Mouse (Mus musculus): ENCODE measurements around the gene Arl15. TPM values are rescaled to one million over a fixed set of nuclear protein-coding genes. Genes with fewer than 3 reads are reported as not detected.

Arl15 gene
- polyA plus RNA-seq, 1 experiment from 2014 or later: 11.8 TPM

DNA sequence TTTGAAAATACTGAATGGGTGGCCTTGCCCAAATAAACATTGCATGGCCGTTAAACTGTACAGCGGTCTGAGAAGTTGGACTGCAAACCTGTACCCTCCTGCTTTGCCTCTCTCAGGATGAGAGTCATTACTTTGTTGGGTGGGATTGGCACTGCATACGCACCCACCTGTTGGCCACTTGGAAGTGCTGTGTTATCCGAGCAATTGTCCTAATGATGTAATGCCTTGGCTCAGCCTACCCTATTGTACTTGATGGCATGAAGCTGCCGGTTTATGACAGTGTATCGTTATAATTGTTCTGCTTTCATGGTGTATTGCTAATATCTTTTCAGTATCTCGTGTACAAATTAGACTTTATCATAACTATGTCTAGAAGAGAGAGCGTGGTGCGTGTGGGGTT, 103.6 kb downstream of the Arl15 start:
- H3K4me3 ChIP-seq (ENCODE audit: low read depth, low read length): no peak overlapping the region
- no peaks in the 10 kb centered on the region for H3K9me3 ChIP-seq (ENCODE audit: low read depth, low read length)
- H3K27ac ChIP-seq (ENCODE audit: low read depth): no peak overlapping the region
- no peaks in the 10 kb centered on the region for H3K27me3 ChIP-seq (ENCODE audit: insufficient read depth, low read length)
- no peak overlapping the region for H3K9ac ChIP-seq
- no peaks in the 10 kb centered on the region for H3K36me3 ChIP-seq (ENCODE audit: insufficient read depth)
- H3K4me2 ChIP-seq: no peak overlapping the region
- 70% methylated on average over 9 of the region's 9 CpGs for WGBS
- no peaks in the 10 kb centered on the region for H3K4me1 ChIP-seq (ENCODE audit: insufficient read depth)
- no peak for DNase-seq
- ATAC-seq (ENCODE audit: insufficient read depth): no peak
- TF ChIP-seq CTCF (IDR thresholded peaks at IDR 0.05; ENCODE audit: low read depth): no peak

DNA sequence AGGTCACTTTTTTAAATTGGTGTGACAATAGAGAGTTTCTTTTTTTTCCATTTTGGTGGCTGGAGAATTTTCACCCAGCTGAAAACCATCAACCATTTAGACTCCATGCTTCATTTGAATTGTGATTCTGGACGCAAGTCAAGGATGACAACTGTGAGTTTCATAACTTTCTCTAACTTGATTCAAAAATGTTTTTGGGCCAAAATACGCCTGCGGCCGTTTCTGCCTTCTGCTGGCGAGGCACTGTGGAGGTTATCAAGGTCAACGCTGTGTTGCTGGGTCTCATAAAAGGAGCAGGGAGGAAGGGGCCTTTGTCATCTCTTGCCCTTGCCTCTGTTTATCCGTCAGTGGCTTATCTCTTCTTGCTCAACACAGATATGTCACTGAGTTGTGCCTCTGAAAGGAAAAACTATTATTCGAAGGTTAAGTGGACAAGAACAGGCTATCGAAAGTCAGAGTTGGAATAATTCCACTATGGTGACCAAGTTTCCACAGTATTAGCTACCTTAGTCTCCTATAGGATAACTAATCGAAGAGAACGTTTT, 106.8 kb downstream of the Arl15 start:
- no peak overlapping the region for H3K9ac ChIP-seq
- ATAC-seq (ENCODE audit: insufficient read depth) (no peak), DNase-seq (peak; percentile 19)
- TF ChIP-seq CTCF (IDR thresholded peaks at IDR 0.05; ENCODE audit: low read depth): no peak
- no peaks in the 10 kb centered on the region for H3K36me3 ChIP-seq (ENCODE audit: insufficient read depth)
- WGBS: 56% methylated on average over 11 of the region's 11 CpGs
- no peak overlapping the region for H3K4me2 ChIP-seq
- H3K4me1 ChIP-seq (ENCODE audit: insufficient read depth): no peaks in the 10 kb centered on the region
- no peak overlapping the region for H3K4me3 ChIP-seq (ENCODE audit: low read depth, low read length)
- no peak overlapping the region for H3K27ac ChIP-seq (ENCODE audit: low read depth)
- H3K9me3 ChIP-seq (ENCODE audit: low read depth, low read length): no peaks in the 10 kb centered on the region
- H3K27me3 ChIP-seq (ENCODE audit: insufficient read depth, low read length): no peaks in the 10 kb centered on the region

DNA sequence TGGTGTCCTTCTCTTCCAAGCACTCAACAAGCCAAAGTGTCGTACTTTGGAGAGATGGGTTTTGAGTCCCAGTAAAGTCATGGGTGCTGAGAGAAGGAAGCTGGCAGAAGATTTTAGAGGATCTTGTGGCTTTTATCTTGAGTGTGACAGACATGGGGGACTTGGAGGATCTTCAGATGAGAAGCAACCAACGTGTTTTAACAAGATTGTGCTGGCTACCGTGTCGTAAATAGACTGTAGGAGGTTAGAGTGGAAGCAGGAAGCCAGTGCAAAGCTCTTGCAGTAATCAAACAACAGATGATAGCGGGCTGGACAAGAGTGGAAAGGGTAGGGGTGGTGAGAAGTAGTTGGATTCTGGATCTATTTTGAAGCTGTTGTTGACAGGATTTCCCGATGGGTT, 109.0 kb downstream of the Arl15 start:
- Histone ChIP-seq H3K4me3 (ENCODE audit: low read depth, low read length) (no peak overlapping the region), H3K4me2 (no peak overlapping the region)

DNA sequence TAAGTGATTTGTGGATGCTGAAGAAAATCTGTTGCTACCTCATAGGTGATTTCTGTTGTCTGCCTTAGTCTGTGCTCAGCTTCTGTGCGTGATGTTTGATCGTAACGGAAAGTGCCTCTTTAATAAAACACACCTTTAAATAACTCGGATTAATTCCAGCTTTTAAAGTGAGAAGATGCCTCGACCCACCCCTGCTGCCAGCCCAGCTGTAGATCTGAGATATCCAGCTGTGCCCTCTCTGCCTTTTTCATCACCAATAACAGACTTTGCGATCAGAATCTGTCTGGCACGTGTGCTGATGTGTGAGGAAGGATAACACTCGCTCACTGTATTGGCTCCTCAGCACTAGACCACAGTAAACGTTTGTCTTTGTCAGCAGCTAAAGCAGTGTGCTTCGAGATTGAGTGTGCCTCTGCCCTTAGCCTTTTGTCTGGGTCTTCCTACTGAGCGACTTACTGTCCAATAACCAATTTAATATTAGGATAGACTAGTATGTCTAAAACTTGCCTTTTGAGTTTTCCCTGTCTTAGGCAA, 117.7 kb downstream of the Arl15 start:
- Histone ChIP-seq H3K9ac (no peak overlapping the region), H3K9me3 (ENCODE audit: low read depth, low read length) (no peaks in the 10 kb centered on the region), H3K27ac (ENCODE audit: low read depth) (no peak overlapping the region), H3K36me3 (ENCODE audit: insufficient read depth) (0 out of 2 replicates have a peak, but pooled peaks cover 4% of the 10 kb centered on the region), H3K4me1 (ENCODE audit: insufficient read depth) (no peaks in the 10 kb centered on the region), H3K4me2 (no peak overlapping the region), H3K4me3 (ENCODE audit: low read depth, low read length) (no peak overlapping the region), H3K27me3 (ENCODE audit: insufficient read depth, low read length) (no peaks in the 10 kb centered on the region)
- DNase-seq: no peak
- 50% methylated on average over 11 of the region's 11 CpGs for WGBS
- no peak for ATAC-seq (ENCODE audit: insufficient read depth)
- no peak for TF ChIP-seq CTCF (IDR thresholded peaks at IDR 0.05; ENCODE audit: low read depth)

More for the DNA sequence above, 109.0 kb downstream of the Arl15 start:
- no peaks in the 10 kb centered on the region for H3K36me3 ChIP-seq (ENCODE audit: insufficient read depth)
- no peaks in the 10 kb centered on the region for H3K4me1 ChIP-seq (ENCODE audit: insufficient read depth)
- no peaks in the 10 kb centered on the region for H3K27me3 ChIP-seq (ENCODE audit: insufficient read depth, low read length)
- no peak overlapping the region for H3K9ac ChIP-seq
- H3K27ac ChIP-seq (ENCODE audit: low read depth): no peak overlapping the region
- ATAC-seq (ENCODE audit: insufficient read depth): no peak
- DNase-seq: no peak
- WGBS: 68% methylated on average over 6 of the region's 6 CpGs
- TF ChIP-seq CTCF (IDR thresholded peaks at IDR 0.05; ENCODE audit: low read depth): no peak
- H3K9me3 ChIP-seq (ENCODE audit: low read depth, low read length): no peaks in the 10 kb centered on the region

DNA sequence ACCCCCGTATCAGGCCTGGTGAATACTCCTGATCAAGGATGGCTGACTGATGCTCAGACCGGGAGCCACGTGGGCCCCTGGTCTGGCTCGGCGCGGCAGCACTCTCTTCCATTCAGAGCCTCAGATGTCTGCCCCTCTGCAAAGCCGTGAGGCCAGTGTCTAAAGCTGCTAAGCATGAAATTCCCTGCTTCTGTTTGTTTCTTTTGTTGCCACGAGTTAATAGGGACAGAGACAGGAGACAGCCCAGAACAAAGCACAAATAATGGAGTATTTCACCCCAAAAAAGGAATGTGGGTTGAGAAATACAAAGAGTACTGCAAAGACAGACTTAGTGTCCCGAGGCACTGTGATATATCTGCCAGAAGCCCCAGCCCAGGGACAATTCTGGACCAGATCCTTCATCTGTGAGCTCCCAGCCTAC, 120.3 kb downstream of the Arl15 start:
- no peak for TF ChIP-seq CTCF (IDR thresholded peaks at IDR 0.05; ENCODE audit: low read depth)
- Histone ChIP-seq H3K9me3 (ENCODE audit: low read depth, low read length) (no peaks in the 10 kb centered on the region), H3K27ac (ENCODE audit: low read depth) (no peak overlapping the region), H3K27me3 (ENCODE audit: insufficient read depth, low read length) (no peaks in the 10 kb centered on the region), H3K36me3 (ENCODE audit: insufficient read depth) (0 out of 2 replicates have a peak, but pooled peaks cover 4% of the 10 kb centered on the region), H3K9ac (no peak overlapping the region), H3K4me2 (no peak overlapping the region), H3K4me1 (ENCODE audit: insufficient read depth) (no peaks in the 10 kb centered on the region), H3K4me3 (ENCODE audit: low read depth, low read length) (no peak overlapping the region)
- DNase-seq (no peak), ATAC-seq (ENCODE audit: insufficient read depth) (no peak)
- WGBS: 55% methylated on average over 9 of the region's 9 CpGs

DNA sequence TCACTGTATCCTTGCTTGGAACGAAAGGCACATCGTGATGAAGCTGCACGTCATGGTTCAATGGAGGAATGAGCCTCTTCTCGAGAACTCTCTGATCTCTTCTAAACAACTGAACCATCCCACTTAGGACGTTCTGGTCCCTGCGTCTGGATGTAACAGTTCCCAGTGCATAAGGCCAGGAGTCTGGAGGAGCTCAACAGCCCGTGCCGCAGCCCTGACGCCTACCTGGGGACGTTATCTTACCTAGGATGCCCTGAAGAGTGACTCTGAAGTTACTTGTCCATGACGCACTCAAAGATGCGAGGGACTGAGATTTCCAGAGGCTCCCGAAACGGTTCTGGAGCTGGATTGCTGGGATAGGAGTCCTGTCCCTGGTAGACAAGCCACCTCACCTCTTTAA, 121.4 kb downstream of the Arl15 start:
- Histone ChIP-seq H3K9ac (no peak overlapping the region), H3K27me3 (ENCODE audit: insufficient read depth, low read length) (no peaks in the 10 kb centered on the region), H3K9me3 (ENCODE audit: low read depth, low read length) (no peaks in the 10 kb centered on the region), H3K36me3 (ENCODE audit: insufficient read depth) (0 out of 2 replicates have a peak, but pooled peaks cover 4% of the 10 kb centered on the region), H3K27ac (ENCODE audit: low read depth) (no peak overlapping the region), H3K4me3 (ENCODE audit: low read depth, low read length) (no peak overlapping the region), H3K4me1 (ENCODE audit: insufficient read depth) (no peaks in the 10 kb centered on the region), H3K4me2 (no peak overlapping the region)
- 90% methylated on average over 14 of the region's 14 CpGs for WGBS
- DNase-seq (no peak), ATAC-seq (ENCODE audit: insufficient read depth) (no peak)
- TF ChIP-seq CTCF (IDR thresholded peaks at IDR 0.05; ENCODE audit: low read depth): no peak

DNA sequence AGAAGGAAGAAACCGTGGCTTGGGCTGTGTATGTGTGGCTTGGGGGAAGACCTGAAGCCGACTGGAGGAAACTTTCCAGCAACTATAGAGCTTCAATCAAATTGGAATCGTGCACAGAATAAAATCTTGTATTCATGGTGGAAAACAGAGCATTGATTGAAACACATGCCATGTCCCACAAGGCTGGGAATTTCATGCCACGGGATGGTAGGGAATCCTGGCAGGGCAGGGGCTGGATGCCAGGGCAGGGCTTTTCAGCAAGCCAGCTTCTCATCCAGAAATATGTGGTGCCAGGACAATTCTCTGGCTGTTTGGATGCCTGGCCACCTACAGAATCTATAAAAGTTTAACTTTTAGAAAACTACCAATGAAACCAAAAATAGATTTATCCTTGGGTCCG, 122.5 kb downstream of the Arl15 start:
- H3K4me2 ChIP-seq: no peak overlapping the region
- H3K27ac ChIP-seq (ENCODE audit: low read depth): no peak overlapping the region
- H3K36me3 ChIP-seq (ENCODE audit: insufficient read depth): 0 out of 2 replicates have a peak, but pooled peaks cover 4% of the 10 kb centered on the region
- no peak overlapping the region for H3K9ac ChIP-seq
- H3K27me3 ChIP-seq (ENCODE audit: insufficient read depth, low read length): no peaks in the 10 kb centered on the region
- H3K4me1 ChIP-seq (ENCODE audit: insufficient read depth): no peaks in the 10 kb centered on the region
- 86% methylated on average over 5 of the region's 5 CpGs for WGBS
- no peak overlapping the region for H3K4me3 ChIP-seq (ENCODE audit: low read depth, low read length)
- no peaks in the 10 kb centered on the region for H3K9me3 ChIP-seq (ENCODE audit: low read depth, low read length)
- DNase-seq (no peak), ATAC-seq (ENCODE audit: insufficient read depth) (no peak)
- TF ChIP-seq CTCF (IDR thresholded peaks at IDR 0.05; ENCODE audit: low read depth): no peak
